Mouse (Mus musculus) limb, embryonic 10.5 days (tissue): ENCODE measurements around the gene Zdhhc25. TPM values are rescaled to one million over a fixed set of nuclear protein-coding genes. Genes with fewer than 3 reads are reported as not detected.

ENCODE experiments used
- polyA plus RNA-seq: library from polyadenylated mRNA; unstranded; fragments of >200 nt; fragmentation: Nextera tagmentation; extraction: Ambion mirVana; gene quantifications from 2 replicates; pipeline ENCODE4 v1.2.1, GENCODE M21; 2016

Gene Zdhhc25
- polyA plus RNA-seq, 1 experiment from 2014 or later, result not detected

Other genes with a start within 250 kb of the Zdhhc25 start
- 23.9 and 26.5 TPM in 2 replicates for gene Brd1, start 133.9 kb downstream of the Zdhhc25 start, polyA plus RNA-seq
- 32.9 and 35.3 TPM in 2 replicates for gene Zbed4, start 151.4 kb downstream of the Zdhhc25 start, polyA plus RNA-seq
- gene Alg12, start 219.0 kb downstream of the Zdhhc25 start, polyA plus RNA-seq, result 10.8 and 12.3 TPM in 2 replicates
- gene Creld2, start 219.3 kb downstream of the Zdhhc25 start, polyA plus RNA-seq, result 98.5 and 99.0 TPM in 2 replicates